Mouse (Mus musculus): ENCODE measurements around the gene Rae1. TPM values are rescaled to one million over a fixed set of nuclear protein-coding genes. Genes with fewer than 3 reads are reported as not detected.

Gene Rae1
- polyA plus RNA-seq, 1 experiment from 2014 or later = 68.6 TPM

DNA sequence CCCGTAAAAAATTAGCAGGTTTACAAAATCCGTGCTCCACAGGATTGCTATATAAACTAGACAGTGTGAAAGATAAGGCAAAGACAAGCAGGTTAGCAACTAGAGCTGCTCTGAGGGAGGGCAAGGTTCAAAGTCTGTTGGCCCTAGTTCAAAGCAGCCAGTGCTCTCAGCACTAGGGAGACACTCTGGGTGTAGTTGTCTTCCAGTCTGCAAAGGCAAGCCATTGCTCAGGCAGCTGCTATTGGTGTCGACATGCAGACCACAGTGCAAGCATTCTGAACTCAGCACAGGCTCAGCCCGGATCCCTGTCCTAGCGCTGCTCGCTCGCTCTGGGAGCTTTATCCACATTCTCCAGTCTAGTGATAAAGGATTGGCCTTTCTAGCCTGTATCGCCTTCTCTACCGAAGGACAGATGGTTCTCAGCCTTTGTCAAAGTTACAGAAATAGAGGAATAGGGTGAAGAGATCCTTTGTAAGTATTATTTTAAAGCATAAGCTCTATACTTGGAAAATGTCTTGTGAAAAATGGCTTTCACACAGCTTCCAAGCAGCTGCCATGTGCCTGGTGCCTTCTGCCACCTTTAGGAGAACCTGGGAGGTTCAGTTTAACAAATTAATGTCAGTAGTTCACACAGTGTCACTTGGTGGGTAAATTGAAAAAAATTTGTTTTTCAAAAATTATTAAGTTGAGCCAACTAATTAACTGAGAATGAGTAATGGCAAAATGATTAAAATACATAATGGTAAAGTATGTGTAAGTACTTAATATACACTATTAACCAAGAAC, 16.9 kb upstream of the Rae1 start:
- Histone ChIP-seq H3K36me3 (ENCODE audit: insufficient read depth, low read length) (no peaks in the 10 kb centered on the region), H3K4me2 (replicated peaks; ENCODE audit: low read depth, low read length) (no peak overlapping the region), H3K27ac (ENCODE audit: low read length) (no peak overlapping the region), H3K4me1 (ENCODE audit: insufficient read depth, low read depth, low read length) (no peaks in the 10 kb centered on the region), H3K4me3 (ENCODE audit: low read depth, low read length) (no peak overlapping the region), H3K9ac (replicated peaks; ENCODE audit: low read depth) (no peak overlapping the region), H3K27me3 (replicated peaks; ENCODE audit: insufficient read depth, low read length) (no peaks in the 10 kb centered on the region), H3K9me3 (ENCODE audit: low read length) (no peaks in the 10 kb centered on the region)
- TF ChIP-seq EP300 (IDR thresholded peaks at IDR 0.05) (no peak), CTCF (IDR thresholded peaks at IDR 0.05) (peak; percentile 34)
- DNase-seq (ENCODE audit: low spot score) (no peak), ATAC-seq (no peak)
- whole genome bisulfite sequencing = 44% methylated on average over 9 of the region's 9 CpGs

DNA sequence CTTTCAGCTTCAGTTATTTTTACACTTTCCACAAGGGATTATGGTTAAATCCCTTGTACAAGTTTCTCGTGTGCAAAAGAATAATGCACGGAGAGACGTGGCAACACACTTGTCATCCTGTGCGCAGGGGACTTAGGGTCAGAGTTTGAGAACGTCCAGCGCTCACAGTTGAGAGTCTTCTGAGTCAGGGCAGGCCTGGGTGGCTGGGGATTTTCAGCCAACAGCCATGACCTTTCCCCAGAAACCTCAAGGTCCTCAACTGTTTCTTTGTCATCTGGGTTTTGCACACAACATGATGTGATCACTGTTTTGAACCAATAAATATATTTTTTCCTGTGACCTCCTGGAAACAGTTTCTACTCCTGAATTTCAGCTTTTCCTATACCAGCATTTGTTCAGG, 9.8 kb upstream of the Rae1 start:
- Histone ChIP-seq H3K4me2 (replicated peaks; ENCODE audit: low read depth, low read length) (no peak overlapping the region), H3K4me1 (ENCODE audit: insufficient read depth, low read depth, low read length) (no peaks in the 10 kb centered on the region), H3K27ac (ENCODE audit: low read length) (no peak overlapping the region), H3K27me3 (replicated peaks; ENCODE audit: insufficient read depth, low read length) (no peaks in the 10 kb centered on the region), H3K4me3 (ENCODE audit: low read depth, low read length) (no peak overlapping the region), H3K9ac (replicated peaks; ENCODE audit: low read depth) (no peak overlapping the region), H3K36me3 (ENCODE audit: insufficient read depth, low read length) (no peaks in the 10 kb centered on the region), H3K9me3 (ENCODE audit: low read length) (no peaks in the 10 kb centered on the region)
- WGBS = 72% methylated on average over 6 of the region's 6 CpGs
- TF ChIP-seq EP300 (IDR thresholded peaks at IDR 0.05) = no peak
- TF ChIP-seq CTCF (IDR thresholded peaks at IDR 0.05) = no peak
- no peak for DNase-seq (ENCODE audit: low spot score)
- no peak for ATAC-seq

DNA sequence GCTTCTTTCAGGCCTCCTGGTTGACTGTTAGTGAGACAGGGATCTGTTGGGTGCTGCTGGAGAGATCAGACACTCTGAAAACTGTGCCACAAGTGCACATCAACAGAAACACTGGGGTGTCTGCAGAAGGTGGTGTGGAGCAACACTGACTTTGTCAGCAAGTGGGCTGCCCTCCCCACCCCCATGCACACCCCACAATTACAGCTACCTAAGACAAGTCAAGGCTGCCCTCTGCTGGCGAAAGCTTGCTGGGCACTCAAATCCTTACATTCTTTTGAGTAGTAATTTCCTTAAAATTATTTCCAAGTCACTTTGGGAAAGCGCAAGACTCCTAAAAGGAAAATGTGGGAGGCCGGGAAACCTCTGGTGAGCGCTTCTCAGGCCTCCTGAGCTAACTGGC, 3.7 kb upstream of the Rae1 start:
- H3K4me3 ChIP-seq (ENCODE audit: low read depth, low read length) = no peak overlapping the region
- no peak overlapping the region for H3K27ac ChIP-seq (ENCODE audit: low read length)
- H3K9ac ChIP-seq (replicated peaks; ENCODE audit: low read depth) = no peak overlapping the region
- no peaks in the 10 kb centered on the region for H3K27me3 ChIP-seq (replicated peaks; ENCODE audit: insufficient read depth, low read length)
- peak; percentile 72 for DNase-seq (ENCODE audit: low spot score)
- ATAC-seq = no peak
- WGBS = 11% methylated on average over 4 of the region's 4 CpGs
- no peaks in the 10 kb centered on the region for H3K36me3 ChIP-seq (ENCODE audit: insufficient read depth, low read length)
- no peaks in the 10 kb centered on the region for H3K9me3 ChIP-seq (ENCODE audit: low read length)
- 0 out of 2 replicates have a peak, but pooled peaks cover 3% of the 10 kb centered on the region for H3K4me1 ChIP-seq (ENCODE audit: insufficient read depth, low read depth, low read length)
- H3K4me2 ChIP-seq (replicated peaks; ENCODE audit: low read depth, low read length) = no peak overlapping the region
- TF ChIP-seq CTCF (IDR thresholded peaks at IDR 0.05) (peak; percentile 91), EP300 (IDR thresholded peaks at IDR 0.05) (no peak)

DNA sequence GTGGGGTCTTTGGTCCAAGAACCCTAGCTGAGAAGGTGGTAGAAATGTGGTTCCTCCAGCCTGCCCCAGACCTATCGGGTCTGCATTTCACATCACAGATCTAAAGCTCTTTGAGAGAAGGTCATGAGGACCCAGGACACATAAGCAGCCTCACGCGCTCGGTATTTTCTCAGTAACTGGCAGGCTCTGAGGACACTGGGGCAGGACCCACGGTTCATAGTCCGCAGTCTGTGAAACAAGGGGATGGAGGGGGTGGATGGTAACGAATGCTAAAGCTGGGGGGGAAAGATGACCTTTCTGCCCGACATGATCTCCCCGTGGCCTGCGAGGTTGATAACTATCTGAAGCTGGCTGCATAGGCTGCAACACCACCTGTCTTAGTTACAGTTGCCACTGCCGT, 2.2 kb upstream of the Rae1 start:
- Histone ChIP-seq H3K4me3 (ENCODE audit: low read depth, low read length) (no peak overlapping the region), H3K9me3 (ENCODE audit: low read length) (no peaks in the 10 kb centered on the region), H3K27me3 (replicated peaks; ENCODE audit: insufficient read depth, low read length) (no peaks in the 10 kb centered on the region), H3K36me3 (ENCODE audit: insufficient read depth, low read length) (no peaks in the 10 kb centered on the region), H3K4me1 (ENCODE audit: insufficient read depth, low read depth, low read length) (0 out of 2 replicates have a peak, but pooled peaks cover 4% of the 10 kb centered on the region), H3K4me2 (replicated peaks; ENCODE audit: low read depth, low read length) (no peak overlapping the region), H3K9ac (replicated peaks; ENCODE audit: low read depth) (no peak overlapping the region), H3K27ac (ENCODE audit: low read length) (no peak overlapping the region)
- no peak for DNase-seq (ENCODE audit: low spot score)
- no peak for TF ChIP-seq EP300 (IDR thresholded peaks at IDR 0.05)
- no peak for TF ChIP-seq CTCF (IDR thresholded peaks at IDR 0.05)
- ATAC-seq = no peak
- WGBS = 59% methylated on average over 11 of the region's 11 CpGs

DNA sequence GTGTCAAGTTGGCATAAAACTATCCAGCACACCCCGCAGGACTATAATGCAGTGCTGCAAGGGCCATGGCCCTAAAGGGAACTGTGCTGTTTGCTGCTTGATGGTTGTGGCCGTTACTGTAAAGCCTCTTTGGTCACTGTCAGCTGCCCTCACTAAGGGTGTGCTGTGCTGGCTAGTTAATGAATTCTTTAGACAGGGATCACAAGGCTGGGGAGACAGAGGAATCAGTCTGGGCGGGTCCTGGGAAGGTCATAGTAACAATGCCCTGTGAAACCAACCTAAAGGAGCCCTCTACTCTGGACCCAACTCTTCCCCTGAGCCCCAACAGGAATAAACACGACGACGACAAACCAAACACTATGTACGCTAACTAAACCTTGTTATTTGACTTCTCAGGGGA, 1.4 kb upstream of the Rae1 start:
- 0 out of 2 replicates have a peak, but pooled peaks cover under 1% of the 10 kb centered on the region for H3K36me3 ChIP-seq (ENCODE audit: insufficient read depth, low read length)
- H3K4me2 ChIP-seq (replicated peaks; ENCODE audit: low read depth, low read length) = no peak overlapping the region
- 0 out of 2 replicates have a peak, but pooled peaks cover 4% of the 10 kb centered on the region for H3K4me1 ChIP-seq (ENCODE audit: insufficient read depth, low read depth, low read length)
- no peak overlapping the region for H3K4me3 ChIP-seq (ENCODE audit: low read depth, low read length)
- no peak overlapping the region for H3K27ac ChIP-seq (ENCODE audit: low read length)
- DNase-seq (ENCODE audit: low spot score) (no peak), ATAC-seq (no peak)
- no peaks in the 10 kb centered on the region for H3K9me3 ChIP-seq (ENCODE audit: low read length)
- TF ChIP-seq EP300 (IDR thresholded peaks at IDR 0.05) = no peak
- TF ChIP-seq CTCF (IDR thresholded peaks at IDR 0.05) = no peak
- 60% methylated on average over 7 of the region's 7 CpGs for WGBS
- H3K9ac ChIP-seq (replicated peaks; ENCODE audit: low read depth) = no peak overlapping the region
- H3K27me3 ChIP-seq (replicated peaks; ENCODE audit: insufficient read depth, low read length) = no peaks in the 10 kb centered on the region

DNA sequence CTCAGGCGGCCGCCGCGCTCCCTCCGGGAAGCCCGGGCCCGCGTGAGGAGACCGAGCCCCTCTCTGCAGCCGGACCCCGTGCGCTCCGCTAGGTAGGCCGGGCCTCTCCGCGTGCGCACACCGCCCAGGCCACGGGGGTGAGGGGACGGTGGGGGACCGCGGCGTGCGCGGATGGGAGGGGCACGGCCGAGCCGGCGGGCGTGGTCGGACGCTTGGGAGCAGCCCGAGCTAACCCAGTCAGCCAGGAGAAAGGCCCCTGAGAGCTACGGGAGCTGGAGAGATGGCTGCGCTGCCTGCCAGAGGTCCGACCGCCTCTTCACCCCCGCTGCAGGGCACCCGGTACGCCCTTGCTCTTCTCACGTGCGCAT, 352 bp downstream of the Rae1 start:
- ATAC-seq = peak; percentile 92
- Histone ChIP-seq H3K4me3 (ENCODE audit: low read depth, low read length) (peak overlapping the region; percentile 80), H3K27me3 (replicated peaks; ENCODE audit: insufficient read depth, low read length) (no peaks in the 10 kb centered on the region), H3K36me3 (ENCODE audit: insufficient read depth, low read length) (peaks cover 14% of the 10 kb centered on the region; the same call in 1 of the 2 replicates), H3K4me2 (replicated peaks; ENCODE audit: low read depth, low read length) (peak overlapping the region; percentile 81), H3K27ac (ENCODE audit: low read length) (peak overlapping the region; percentile 87), H3K4me1 (ENCODE audit: insufficient read depth, low read depth, low read length) (0 out of 2 replicates have a peak, but pooled peaks cover 4% of the 10 kb centered on the region), H3K9ac (replicated peaks; ENCODE audit: low read depth) (peak overlapping the region; percentile 75), H3K9me3 (ENCODE audit: low read length) (no peaks in the 10 kb centered on the region)
- TF ChIP-seq EP300 (IDR thresholded peaks at IDR 0.05) (no peak), CTCF (IDR thresholded peaks at IDR 0.05) (no peak)
- DNase-seq (ENCODE audit: low spot score) = peak; percentile 81
- WGBS = under 1% methylated on average over 42 of the region's 42 CpGs
